Mouse (Mus musculus): ENCODE results near the gene Zup1. TPM values are rescaled to one million over a fixed set of nuclear protein-coding genes. Genes with fewer than 3 reads are reported as not detected.
A peak's percentile ranks its signal among the peaks of the same experiment; 100 is the strongest.
"Not testable (repeated sequence)": the region's sequence is repeated elsewhere in the genome, so short reads cannot be mapped to it uniquely, and the experiment has no call there.

Gene Zup1
- 11.1 and 13.9 TPM in 2 replicates for total RNA-seq (2014; rRNA removed)
- polyA plus RNA-seq (2015; fragmentation: Nextera tagmentation; extraction: Ambion mirVana), result 11.1 and 12.9 TPM in 2 replicates

DNA sequence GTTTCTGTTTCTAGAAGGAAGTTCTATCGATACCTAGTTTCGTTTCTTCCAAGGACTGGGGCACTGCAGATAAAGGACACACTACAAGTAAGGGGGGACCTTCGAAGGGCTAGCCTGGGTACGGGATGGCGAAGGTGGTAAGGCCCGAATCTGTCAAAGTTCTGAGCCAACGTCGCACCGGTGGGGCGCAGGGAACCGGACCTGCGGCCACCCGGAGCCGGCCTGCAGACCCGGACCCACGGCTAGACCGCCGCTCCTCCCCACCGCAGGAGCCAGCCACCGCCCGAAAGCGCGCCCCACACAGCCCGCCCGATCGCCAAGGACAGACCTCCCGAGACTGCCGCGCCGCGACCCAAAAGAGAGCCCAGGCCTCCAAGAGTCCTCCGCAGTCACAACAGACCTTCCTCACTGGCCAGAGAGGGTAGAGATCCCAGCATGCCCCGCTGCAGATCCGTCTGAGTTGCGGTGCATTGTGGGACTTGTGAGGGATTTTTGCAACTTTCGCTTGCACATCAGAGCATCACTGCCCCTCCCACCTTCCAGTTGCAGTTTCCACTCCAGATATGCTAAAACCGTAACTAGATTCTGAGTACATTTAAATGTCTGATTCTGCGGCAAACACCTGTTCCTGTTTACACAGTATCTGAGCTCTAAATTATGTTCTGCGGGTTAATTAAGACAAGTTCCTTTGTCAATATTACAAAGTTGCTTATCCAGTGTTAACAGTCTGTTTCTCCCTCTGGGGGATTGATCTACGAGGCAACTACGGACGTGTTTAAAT is at the start of gene Zup1:
Gene Zup1 (minus strand): TSS at position 467 of the 781 bp plus-strand sequence.
- peak within 1 kb of the TSS; percentile 89 for H3K9ac ChIP-seq (replicated peaks; ENCODE audit: low read length)
- H3K27me3 ChIP-seq (ENCODE audit: insufficient read depth, low read length), result no peaks in the 10 kb centered on the region
- no peaks in the 10 kb centered on the region for H3K9me3 ChIP-seq (ENCODE audit: low read length)
- WGBS, result 2% methylated on average over 42 of the region's 42 CpGs
- TF ChIP-seq CTCF (IDR thresholded peaks at IDR 0.05; ENCODE audit: low read depth), result no peak
- peaks cover 6% of the 10 kb centered on the region for H3K4me1 ChIP-seq (ENCODE audit: insufficient read depth, low read length)
- peak; percentile 91 for DNase-seq (ENCODE audit: low spot score)
- H3K4me2 ChIP-seq (ENCODE audit: low read depth, low read length), result peak within 1 kb of the TSS; percentile 83
- 0 out of 2 replicates have a peak, but pooled peaks cover 3% of the 10 kb centered on the region for H3K36me3 ChIP-seq (ENCODE audit: insufficient read depth, low read length)
- peak within 1 kb of the TSS; percentile 83 for H3K4me3 ChIP-seq (ENCODE audit: low read length)
- peak; percentile 98 for ATAC-seq
- peak within 1 kb of the TSS; percentile 82 for H3K27ac ChIP-seq

DNA sequence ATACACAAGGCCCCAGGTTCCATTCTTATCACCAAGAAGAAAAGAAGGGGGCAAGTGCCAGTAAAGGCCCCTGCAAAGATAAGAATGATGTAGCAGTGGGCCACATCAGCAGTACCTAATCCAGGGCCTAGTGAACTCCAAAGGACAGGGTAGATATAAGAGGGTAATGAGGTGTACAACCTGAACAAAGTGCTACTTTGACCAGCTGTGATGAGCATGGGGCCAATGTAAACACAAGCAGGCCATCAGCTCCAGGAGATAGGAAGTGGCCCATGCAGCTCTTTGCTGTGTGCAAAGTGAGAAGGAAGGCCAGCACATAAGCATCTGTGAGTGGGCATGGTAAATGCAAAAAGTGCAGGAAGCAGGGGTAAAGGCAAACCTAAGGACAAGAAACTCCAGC is 47.3 kb upstream of the Zup1 start:
- Histone ChIP-seq H3K36me3 (ENCODE audit: insufficient read depth, low read length) (peaks cover 43% of the 10 kb centered on the region), H3K9me3 (ENCODE audit: low read length) (no peaks in the 10 kb centered on the region), H3K4me3 (ENCODE audit: low read length) (no peak overlapping the region), H3K27ac (no peak overlapping the region), H3K4me1 (ENCODE audit: insufficient read depth, low read length) (no peaks in the 10 kb centered on the region), H3K9ac (replicated peaks; ENCODE audit: low read length) (no peak overlapping the region), H3K27me3 (ENCODE audit: insufficient read depth, low read length) (no peaks in the 10 kb centered on the region), H3K4me2 (ENCODE audit: low read depth, low read length) (no peak overlapping the region)
- no peak for ATAC-seq
- no peak for TF ChIP-seq CTCF (IDR thresholded peaks at IDR 0.05; ENCODE audit: low read depth)
- DNase-seq (ENCODE audit: low spot score), result no peak

DNA sequence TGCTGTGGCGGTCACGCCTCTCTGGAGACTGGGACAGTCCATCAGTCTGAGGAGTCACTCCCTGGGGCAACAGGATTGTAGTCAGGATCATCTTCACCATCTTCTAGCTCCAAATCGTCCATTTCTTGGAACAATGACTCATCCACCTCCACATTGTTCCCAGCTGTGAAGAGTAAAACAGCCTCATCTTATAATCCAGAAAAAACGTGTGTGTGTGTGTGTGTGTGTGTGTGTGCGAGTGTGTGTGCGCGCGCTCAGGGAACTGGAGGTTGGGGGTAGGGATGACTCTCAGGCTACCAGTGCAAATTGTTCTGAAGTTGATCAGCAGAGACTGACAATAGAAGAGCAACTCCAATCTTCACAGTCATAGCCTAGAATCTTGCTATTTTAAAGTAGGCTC is 45.6 kb upstream of the Zup1 start:
- H3K27me3 ChIP-seq (ENCODE audit: insufficient read depth, low read length); H3K9me3 ChIP-seq (ENCODE audit: low read length); H3K4me3 ChIP-seq (ENCODE audit: low read length); H3K9ac ChIP-seq (replicated peaks; ENCODE audit: low read length); ATAC-seq; DNase-seq (ENCODE audit: low spot score); H3K4me2 ChIP-seq (ENCODE audit: low read depth, low read length); H3K4me1 ChIP-seq (ENCODE audit: insufficient read depth, low read length); H3K27ac ChIP-seq: not testable (repeated sequence)
- peaks cover 48% of the 10 kb centered on the region for H3K36me3 ChIP-seq (ENCODE audit: insufficient read depth, low read length)
- WGBS, result 94% methylated on average over 6 of the region's 8 CpGs

DNA sequence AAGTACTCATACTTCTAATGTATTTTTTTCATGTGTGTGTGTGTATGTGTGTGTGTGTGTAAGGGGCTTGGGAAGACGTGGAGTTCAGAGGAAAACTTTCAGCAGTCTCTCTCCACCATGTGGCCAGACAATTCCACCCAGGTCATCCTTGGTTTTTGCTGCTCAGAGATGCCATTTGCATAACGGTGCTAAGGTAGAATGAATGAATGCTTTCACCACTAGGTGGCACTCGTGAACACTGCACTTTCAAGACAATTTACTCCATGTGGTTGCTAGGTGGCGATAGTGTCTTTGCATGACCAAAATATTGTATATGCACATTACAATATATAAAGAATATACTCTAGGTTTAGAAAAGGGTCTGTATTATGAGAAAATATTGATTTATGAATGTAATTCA is 35.7 kb upstream of the Zup1 start:
- Histone ChIP-seq H3K9me3 (ENCODE audit: low read length) (no peaks in the 10 kb centered on the region), H3K4me3 (ENCODE audit: low read length) (no peak overlapping the region), H3K27ac (no peak overlapping the region), H3K36me3 (ENCODE audit: insufficient read depth, low read length) (peaks cover 12% of the 10 kb centered on the region; the same call in 1 of the 2 replicates), H3K9ac (replicated peaks; ENCODE audit: low read length) (no peak overlapping the region), H3K4me2 (ENCODE audit: low read depth, low read length) (no peak overlapping the region), H3K4me1 (ENCODE audit: insufficient read depth, low read length) (no peaks in the 10 kb centered on the region), H3K27me3 (ENCODE audit: insufficient read depth, low read length) (no peaks in the 10 kb centered on the region)
- peak; percentile 98 for TF ChIP-seq CTCF (IDR thresholded peaks at IDR 0.05; ENCODE audit: low read depth)
- ATAC-seq (peak; percentile 74), DNase-seq (ENCODE audit: low spot score) (peak; percentile 91)
- WGBS, result 15% methylated on average over 4 of the region's 4 CpGs

DNA sequence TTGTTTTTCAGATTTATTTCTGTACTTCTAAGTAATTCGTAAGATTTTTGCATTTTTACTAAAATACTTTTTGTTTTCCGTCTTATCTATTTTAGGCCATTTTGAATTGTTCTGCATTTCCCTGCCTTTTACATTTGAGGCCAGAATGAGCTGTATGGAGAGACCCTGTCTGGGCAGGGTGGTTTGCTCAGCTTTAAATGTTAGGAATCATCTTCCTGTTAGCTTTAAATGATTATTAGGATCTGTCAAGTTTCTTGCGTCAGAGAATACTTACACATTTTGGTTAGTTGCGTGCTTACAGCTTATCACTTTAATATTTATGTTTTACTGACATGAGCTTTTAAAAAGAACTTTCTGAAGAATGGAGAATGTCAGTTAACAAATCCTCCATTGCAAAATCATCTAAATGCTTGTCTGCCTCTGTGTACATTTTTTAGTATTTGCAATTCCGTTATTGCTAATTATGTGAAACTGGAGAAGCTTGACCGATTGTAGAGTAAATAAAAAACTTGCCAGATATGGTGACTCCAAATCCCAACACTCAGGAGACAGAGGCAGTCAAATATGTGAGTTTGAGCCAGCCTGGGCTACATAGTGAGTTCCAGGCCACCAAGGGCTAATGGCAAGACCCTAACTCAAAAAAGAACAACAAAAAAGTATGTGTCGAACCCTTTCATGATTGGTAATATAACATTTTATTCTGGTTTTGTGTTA is 23.9 kb upstream of the Zup1 start:
- ATAC-seq, result no peak
- WGBS, result 93% methylated on average over 7 of the region's 7 CpGs
- no peak overlapping the region for H3K4me2 ChIP-seq (ENCODE audit: low read depth, low read length)
- H3K36me3 ChIP-seq (ENCODE audit: insufficient read depth, low read length), result no peaks in the 10 kb centered on the region
- no peak for DNase-seq (ENCODE audit: low spot score)
- no peak overlapping the region for H3K27ac ChIP-seq
- H3K9me3 ChIP-seq (ENCODE audit: low read length), result no peaks in the 10 kb centered on the region
- no peaks in the 10 kb centered on the region for H3K4me1 ChIP-seq (ENCODE audit: insufficient read depth, low read length)
- H3K4me3 ChIP-seq (ENCODE audit: low read length), result no peak overlapping the region
- no peak for TF ChIP-seq CTCF (IDR thresholded peaks at IDR 0.05; ENCODE audit: low read depth)
- no peak overlapping the region for H3K9ac ChIP-seq (replicated peaks; ENCODE audit: low read length)
- H3K27me3 ChIP-seq (ENCODE audit: insufficient read depth, low read length), result no peaks in the 10 kb centered on the region

DNA sequence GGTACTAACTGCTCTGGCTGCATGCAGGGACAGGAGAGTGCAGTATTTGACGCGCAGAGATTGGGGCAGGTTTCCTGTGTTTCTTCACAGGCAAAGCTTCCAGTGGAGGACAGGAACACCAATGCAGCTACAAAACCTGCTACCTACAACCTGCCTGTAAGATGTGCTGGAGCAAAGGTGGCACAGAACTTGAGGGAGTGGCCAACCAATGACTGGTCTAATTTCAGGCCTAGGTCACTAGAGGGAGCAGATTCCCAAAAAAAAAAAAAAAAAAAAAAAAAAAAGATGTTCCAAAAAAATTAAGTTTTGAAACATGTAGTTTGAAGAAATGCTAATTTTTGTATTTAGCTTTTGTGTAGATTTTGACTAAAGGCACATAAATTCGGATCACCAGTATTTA is 1.4 kb upstream of the Zup1 start:
- no peak for ATAC-seq
- DNase-seq (ENCODE audit: low spot score), result no peak
- H3K4me1 ChIP-seq (ENCODE audit: insufficient read depth, low read length), result peaks cover 6% of the 10 kb centered on the region
- H3K9ac ChIP-seq (replicated peaks; ENCODE audit: low read length), result no peak overlapping the region
- H3K9me3 ChIP-seq (ENCODE audit: low read length), result no peaks in the 10 kb centered on the region
- H3K27ac ChIP-seq, result no peak overlapping the region
- H3K27me3 ChIP-seq (ENCODE audit: insufficient read depth, low read length), result no peaks in the 10 kb centered on the region
- no peak overlapping the region for H3K4me2 ChIP-seq (ENCODE audit: low read depth, low read length)
- H3K36me3 ChIP-seq (ENCODE audit: insufficient read depth, low read length), result 0 out of 2 replicates have a peak, but pooled peaks cover 3% of the 10 kb centered on the region
- WGBS, result 77% methylated on average over 3 of the region's 3 CpGs
- H3K4me3 ChIP-seq (ENCODE audit: low read length), result no peak overlapping the region
- TF ChIP-seq CTCF (IDR thresholded peaks at IDR 0.05; ENCODE audit: low read depth), result no peak

All from hindbrain, postnatal 0 days (tissue).